Mouse (Mus musculus) heart, embryonic 14.5 days (tissue): ENCODE results near the gene Fat2. TPM values are rescaled to one million over a fixed set of nuclear protein-coding genes. Genes with fewer than 3 reads are reported as not detected.

ENCODE experiments used
- ATAC-seq: fragments of 200-750 bp; cut with Nextera tagmentation; 2 replicates; pipeline ENCODE4 v1.8.0; 2017; ENCODE audit warnings: low read depth, moderate TSS enrichment; ENCODE audit not compliant: insufficient number of reproducible peaks, insufficient read depth, low FRiP score
- H3K27ac ChIP-seq, 2 experiments: fragments of 200-500 bp in 1 of 2; fragments of 300-500 bp in 1 of 2; sonication (generic) in 1 of 2; replicated peaks in 1 of 2; 2 replicates each; pipeline ENCODE4 v1.5.1; 2012 to 2014; ENCODE audit warnings: low read depth in 2 of 2, low read length in 2 of 2, control low read depth in 1 of 2, mild to moderate bottlenecking in 1 of 2, mixed read lengths in 1 of 2; ENCODE audit not compliant: control insufficient read depth in 1 of 2, insufficient read depth in 1 of 2
- H3K27me3 ChIP-seq: fragments of 300-500 bp; sonication (generic); 2 replicates; pipeline ENCODE4 v1.6.1; 2014; ENCODE audit warnings: mild to moderate bottlenecking, low read length, control low read depth; ENCODE audit not compliant: control insufficient read depth, insufficient read depth
- H3K36me3 ChIP-seq: fragments of 300-500 bp; sonication (generic); 2 replicates; pipeline ENCODE4 v1.6.1; 2014; ENCODE audit warnings: mild to moderate bottlenecking, control low read depth, low read length, mixed read lengths; ENCODE audit not compliant: control insufficient read depth, insufficient read depth
- H3K4me1 ChIP-seq, 2 experiments: fragments of 200-500 bp in 1 of 2; fragments of 300-500 bp in 1 of 2; sonication (generic) in 1 of 2; 2 replicates each; pipeline ENCODE4 v1.6.1; 2012 to 2014; ENCODE audit warnings: low read length in 2 of 2, control low read depth in 1 of 2, mixed read lengths in 1 of 2; ENCODE audit not compliant: control insufficient read depth in 2 of 2, insufficient read depth in 2 of 2
- H3K4me2 ChIP-seq: fragments of 300-500 bp; sonication (generic); 2 replicates; pipeline ENCODE4 v1.6.1; 2014; ENCODE audit warnings: mild to moderate bottlenecking, low read length
- H3K4me3 ChIP-seq, 2 experiments: fragments of 200-500 bp in 1 of 2; fragments of 300-500 bp in 1 of 2; sonication (generic) in 1 of 2; 2 replicates each; pipeline ENCODE4 v1.5.1; 2012 to 2014; ENCODE audit warnings: low read length in 2 of 2, mild to moderate bottlenecking in 2 of 2, control low read depth in 1 of 2, low read depth in 1 of 2, moderate library complexity in 1 of 2; ENCODE audit not compliant: control insufficient read depth in 1 of 2, insufficient read depth in 1 of 2
- H3K9ac ChIP-seq: fragments of 300-500 bp; sonication (generic); 2 replicates; pipeline ENCODE4 v1.6.1; 2014; ENCODE audit warnings: mild to moderate bottlenecking, low read length
- H3K9me3 ChIP-seq: fragments of 300-500 bp; sonication (generic); 2 replicates; pipeline ENCODE4 v1.6.1; 2016; ENCODE audit warnings: low read length, control low read depth; ENCODE audit not compliant: control insufficient read depth
- WGBS: fragments of 180-500 bp; shearing (Covaris S2); extraction: QIAGEN DNeasy Blood & Tissue Kit; methylation state at CpG from one replicate; pipeline ENCODE4 v1.1.7; 2014; 5-methylcytosine and 5-hydroxymethylcytosine counted together
- polyA plus RNA-seq: library from polyadenylated mRNA; unstranded; fragments of >200 nt; fragmentation: Nextera tagmentation; extraction: Ambion mirVana; gene quantifications from 2 replicates; pipeline ENCODE4 v1.2.1, GENCODE M21; 2014

The Fat2 gene
- polyA plus RNA-seq, 1 experiment from 2014 or later: not detected

DNA sequence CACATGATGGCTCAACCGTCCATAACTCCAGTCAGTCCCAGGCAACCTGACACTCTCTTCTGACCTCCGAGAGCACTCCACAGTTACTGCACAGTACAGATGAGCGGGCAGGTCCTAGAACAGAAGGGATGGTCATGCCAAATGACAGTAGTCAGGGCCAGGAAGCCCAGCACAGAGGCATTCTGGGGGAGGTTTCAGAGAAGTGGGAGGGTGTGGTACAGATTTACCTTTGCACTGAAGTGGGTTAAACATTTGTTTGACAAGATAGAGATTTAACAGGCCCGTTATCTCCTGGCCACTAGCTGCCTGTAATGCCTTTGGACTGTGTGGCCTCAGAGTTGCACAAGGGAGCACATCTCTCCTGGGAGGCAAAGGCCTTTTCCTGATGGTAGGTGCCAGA, 118.9 kb downstream of the Fat2 start:
- 65% methylated on average over 4 of the region's 4 CpGs for WGBS
- no peaks in the 10 kb centered on the region for H3K27me3 ChIP-seq
- H3K4me1 ChIP-seq: peaks cover 0 to 5% of the 10 kb centered on the region in 2 experiments; a peak in 1 of 4 replicates
- no peak overlapping the region for H3K9ac ChIP-seq
- H3K36me3 ChIP-seq: peaks cover 26% of the 10 kb centered on the region
- no peak overlapping the region for H3K27ac ChIP-seq
- H3K9me3 ChIP-seq: peaks cover 5% of the 10 kb centered on the region; the same call in 1 of the 2 replicates
- H3K4me3 ChIP-seq: no peak overlapping the region
- no peak for ATAC-seq
- H3K4me2 ChIP-seq: no peak overlapping the region

DNA sequence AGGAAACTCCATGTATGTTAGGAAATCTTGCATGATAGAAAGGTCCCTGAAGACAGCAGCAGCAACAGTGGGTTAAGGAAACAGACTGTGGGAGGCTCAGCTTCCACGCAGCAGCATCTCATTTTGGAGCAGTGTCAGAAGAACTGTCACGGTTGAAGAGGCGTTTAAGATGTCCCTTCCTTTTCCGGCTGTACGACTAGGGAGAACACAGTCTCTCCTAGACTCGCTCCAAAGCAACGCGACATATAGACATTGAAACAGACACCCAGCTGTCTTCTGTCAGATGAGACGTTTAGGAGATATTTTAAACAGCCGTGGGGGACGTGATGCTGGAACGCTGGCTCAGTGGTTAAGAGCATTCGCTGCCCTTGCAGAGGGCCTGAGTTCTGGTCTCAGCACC, 119.5 kb downstream of the Fat2 start:
- Histone ChIP-seq H3K36me3 (peaks cover 25% of the 10 kb centered on the region), H3K9me3 (peaks cover 5% of the 10 kb centered on the region; the same call in 1 of the 2 replicates), H3K27ac (no peak overlapping the region), H3K4me3 (no peak overlapping the region), H3K4me2 (no peak overlapping the region), H3K27me3 (no peaks in the 10 kb centered on the region), H3K4me1 (peaks cover 0 to 5% of the 10 kb centered on the region in 2 experiments; a peak in 1 of 4 replicates), H3K9ac (no peak overlapping the region)
- no peak for ATAC-seq
- WGBS: 74% methylated on average over 13 of the region's 13 CpGs

DNA sequence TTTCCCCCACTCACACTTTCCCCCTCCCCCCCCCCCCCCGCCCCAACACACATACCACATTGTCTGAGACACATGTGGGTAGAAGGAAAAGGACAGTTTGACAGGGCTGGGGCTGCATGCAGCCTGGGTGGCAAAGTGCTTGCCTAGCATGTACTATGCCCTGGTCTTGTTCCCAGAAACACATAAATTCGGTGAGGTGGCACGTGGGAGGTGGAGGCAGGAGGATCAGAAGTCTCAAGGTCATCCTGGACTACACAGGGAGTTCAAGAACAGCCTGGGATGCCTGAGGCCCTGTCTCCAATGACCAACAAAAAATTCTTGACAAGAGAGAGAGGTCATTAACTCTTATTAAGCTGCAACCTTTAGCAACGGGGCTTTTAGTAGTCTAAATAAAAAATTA, 120.3 kb downstream of the Fat2 start:
- no peak for ATAC-seq
- WGBS: 70% methylated on average over 3 of the region's 4 CpGs
- peaks cover 0 to 5% of the 10 kb centered on the region in 2 experiments; a peak in 1 of 4 replicates for H3K4me1 ChIP-seq

DNA sequence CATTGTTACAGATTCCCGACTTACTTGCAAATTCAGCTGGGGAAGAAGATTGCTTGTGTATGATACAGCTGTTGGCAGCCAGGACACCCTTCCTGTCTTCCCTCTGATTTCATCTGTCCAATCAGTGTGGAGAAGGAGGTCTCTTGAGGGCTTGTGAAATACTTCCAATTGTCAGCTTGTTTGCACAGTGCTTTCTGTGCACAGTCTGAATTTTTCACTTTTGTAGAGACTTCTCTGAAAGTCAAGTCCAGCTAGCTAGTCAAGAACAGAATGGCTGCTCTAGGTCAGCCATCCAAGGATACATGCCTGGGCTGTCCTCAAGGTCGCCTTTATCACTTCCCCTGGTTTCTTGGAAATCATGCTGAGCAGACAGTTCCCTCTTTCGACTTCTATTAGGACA, 121.4 kb downstream of the Fat2 start:
- Histone ChIP-seq H3K4me2 (no peak overlapping the region), H3K36me3 (peaks cover 11% of the 10 kb centered on the region; the same call in 1 of the 2 replicates), H3K27ac (no peak overlapping the region), H3K9ac (no peak overlapping the region), H3K27me3 (no peaks in the 10 kb centered on the region), H3K4me1 (peaks cover 0 to 5% of the 10 kb centered on the region in 2 experiments; a peak in 1 of 4 replicates), H3K9me3 (peaks cover 5% of the 10 kb centered on the region; the same call in 1 of the 2 replicates), H3K4me3 (no peak overlapping the region)
- ATAC-seq: no peak
- WGBS: 56% methylated on average over 3 of the region's 3 CpGs

More for the DNA sequence above, 120.3 kb downstream of the Fat2 start:
- H3K36me3 ChIP-seq: peaks cover 19% of the 10 kb centered on the region
- H3K9me3 ChIP-seq: peaks cover 5% of the 10 kb centered on the region; the same call in 1 of the 2 replicates
- no peak overlapping the region for H3K4me2 ChIP-seq
- no peak overlapping the region for H3K27ac ChIP-seq
- no peaks in the 10 kb centered on the region for H3K27me3 ChIP-seq
- H3K9ac ChIP-seq: no peak overlapping the region
- no peak overlapping the region for H3K4me3 ChIP-seq

DNA sequence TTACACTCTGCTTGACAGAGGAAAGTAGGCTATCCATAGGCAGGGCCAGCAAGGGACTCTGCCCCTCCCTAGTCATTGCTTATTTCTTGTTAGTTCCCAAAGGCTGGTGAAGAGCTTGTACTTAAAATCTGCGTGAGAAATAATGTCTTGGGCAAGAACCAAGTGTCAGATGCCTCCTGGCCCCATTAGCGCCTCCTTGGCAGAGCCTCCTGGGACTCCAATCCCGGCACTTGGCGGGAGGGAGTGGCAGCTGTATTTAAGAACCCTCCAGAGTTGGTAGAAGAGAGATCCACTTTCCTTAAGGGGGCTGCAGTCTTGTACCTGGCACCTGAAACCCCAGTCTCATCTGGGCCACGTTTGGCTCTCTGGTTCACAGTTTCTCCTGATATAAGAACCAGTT, 122.2 kb downstream of the Fat2 start:
- Histone ChIP-seq H3K4me2 (no peak overlapping the region), H3K9ac (no peak overlapping the region), H3K4me1 (peaks cover 0 to 5% of the 10 kb centered on the region in 2 experiments; a peak in 1 of 4 replicates), H3K27me3 (no peaks in the 10 kb centered on the region), H3K36me3 (0 out of 2 replicates have a peak, but pooled peaks cover 3% of the 10 kb centered on the region), H3K27ac (no peak overlapping the region), H3K9me3 (peaks cover 5% of the 10 kb centered on the region; the same call in 1 of the 2 replicates), H3K4me3 (no peak overlapping the region)
- ATAC-seq: no peak
- 84% methylated on average over 5 of the region's 5 CpGs for WGBS

DNA sequence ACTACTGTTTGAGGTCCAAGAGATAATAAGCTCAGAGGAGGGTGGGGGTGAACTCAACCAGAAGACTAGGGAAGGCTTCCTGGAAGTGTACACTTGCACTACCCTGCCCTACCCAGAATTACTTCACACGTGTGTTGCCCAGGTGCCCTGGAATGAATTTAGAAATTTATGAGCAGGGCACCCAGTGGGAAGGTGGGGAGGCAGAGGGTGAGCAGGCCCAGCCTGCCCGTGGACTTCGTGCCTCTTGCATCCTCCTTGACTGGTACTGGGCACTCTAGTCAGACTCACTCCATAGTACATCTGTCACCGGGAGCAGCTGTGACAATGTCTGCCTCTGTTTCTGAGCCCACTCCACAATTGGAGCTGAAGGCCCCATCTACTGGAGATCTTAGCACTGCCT, 122.8 kb downstream of the Fat2 start:
- no peak for ATAC-seq
- Histone ChIP-seq H3K27ac (no peak overlapping the region), H3K4me3 (no peak overlapping the region), H3K27me3 (no peaks in the 10 kb centered on the region), H3K4me2 (no peak overlapping the region), H3K9me3 (peaks cover 5% of the 10 kb centered on the region; the same call in 1 of the 2 replicates), H3K4me1 (peaks cover 0 to 5% of the 10 kb centered on the region in 2 experiments; a peak in 1 of 4 replicates), H3K9ac (no peak overlapping the region), H3K36me3 (no peaks in the 10 kb centered on the region)
- WGBS: 78% methylated on average over 4 of the region's 4 CpGs

DNA sequence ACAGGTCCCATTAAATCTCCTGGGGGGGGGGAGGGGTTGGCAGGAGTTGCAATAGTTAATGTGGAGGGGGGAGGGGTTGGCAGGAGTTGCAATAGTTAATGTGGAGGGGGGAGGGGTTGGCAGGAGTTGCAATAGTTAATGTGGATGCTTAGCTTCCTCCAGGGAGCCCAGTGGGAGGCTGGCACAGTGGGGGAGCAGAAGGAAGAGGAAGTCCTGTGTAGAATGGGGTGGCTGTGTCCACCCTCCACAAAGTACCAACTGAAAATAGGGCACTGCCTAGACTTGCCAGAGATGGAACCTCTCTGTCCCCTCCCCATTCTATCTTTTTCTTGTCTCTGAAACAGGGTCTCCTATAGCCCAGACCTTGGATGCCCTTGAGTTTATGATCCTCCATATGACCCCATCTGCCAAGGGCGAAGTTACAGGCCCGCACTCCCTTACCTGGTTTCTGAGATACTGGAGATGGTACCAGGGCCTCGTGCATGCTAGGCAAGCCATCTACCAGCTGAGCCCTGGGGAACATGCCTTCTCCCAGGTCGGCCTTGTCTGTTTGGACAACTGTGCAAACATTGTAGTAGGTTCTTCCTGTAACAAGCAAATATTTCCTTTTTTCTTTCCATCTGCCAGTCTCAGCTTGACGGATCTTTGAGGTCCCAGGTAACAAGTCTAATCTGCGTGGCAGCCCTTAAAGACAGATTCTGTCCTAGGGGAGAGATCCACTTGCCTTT, 126.6 kb downstream of the Fat2 start:
- peaks cover 5% of the 10 kb centered on the region; the same call in 1 of the 2 replicates for H3K9me3 ChIP-seq
- H3K36me3 ChIP-seq: no peaks in the 10 kb centered on the region
- H3K27me3 ChIP-seq: no peaks in the 10 kb centered on the region
- no peak overlapping the region for H3K4me2 ChIP-seq
- H3K4me3 ChIP-seq: no peak overlapping the region
- H3K4me1 ChIP-seq: 0 out of 4 replicates have a peak, but pooled peaks cover 0 to 2% of the 10 kb centered on the region in 2 experiments
- no peak overlapping the region for H3K9ac ChIP-seq
- WGBS: 74% methylated on average over 6 of the region's 6 CpGs
- ATAC-seq: no peak
- H3K27ac ChIP-seq: no peak overlapping the region
